ENCODE assay signal across 8 mouse cellular contexts in genomic region chr6:48016090-48016521, GRCm38 (mm10). TPM values are rescaled to one million over a fixed set of nuclear protein-coding genes. Genes with fewer than 3 reads are reported as not detected.
DNase-seq lines count a peak whose midpoint lies in the region; ATAC-seq and TF ChIP-seq lines count a peak whose summit lies in the region.

No protein-coding gene starts in this region.

- no peaks in the 10 kb centered on the region; the same call in 1 of the 2 replicates for H3K36me3 ChIP-seq in embryonic facial prominence, embryonic 11.5 days (replicated peaks; ENCODE audit: control insufficient read depth, insufficient read depth, low read depth, low read length)
- H3K36me3 ChIP-seq in heart, embryonic 10.5 days: 0 out of 2 replicates have a peak, but pooled peaks cover 4% of the 10 kb centered on the region
- H3K36me3 ChIP-seq in liver, embryonic 11.5 days (ENCODE audit: control insufficient read depth, insufficient read depth, low read length): no peaks in the 10 kb centered on the region
- no peaks in the 10 kb centered on the region for H3K36me3 ChIP-seq in myocyte (ENCODE audit: control insufficient read depth, insufficient read depth)
- H3K36me3 ChIP-seq in splenic B cell, adult 2 months (ENCODE audit: control insufficient read depth, insufficient read depth, low read length, poor library complexity, severe bottlenecking): no peaks in the 10 kb centered on the region

- H3K4me1 ChIP-seq in embryonic facial prominence, embryonic 11.5 days (ENCODE audit: control insufficient read depth, insufficient read depth, low read length): no peaks in the 10 kb centered on the region
- H3K4me1 ChIP-seq in heart, embryonic 10.5 days: peaks cover 8% of the 10 kb centered on the region; the same call in 1 of the 2 replicates
- H3K4me1 ChIP-seq in liver, embryonic 11.5 days (replicated peaks; ENCODE audit: control insufficient read depth, insufficient read depth, low read length): peaks cover 6% of the 10 kb centered on the region

- H3K9ac ChIP-seq in embryonic facial prominence, embryonic 11.5 days (replicated peaks; ENCODE audit: low read length): peak overlapping the region; percentile 46
- peak overlapping the region; percentile 51 for H3K9ac ChIP-seq in liver, embryonic 11.5 days (ENCODE audit: low read depth, low read length)

- peak; percentile 95 for ATAC-seq in embryonic facial prominence, embryonic 11.5 days (replicated peaks; ENCODE audit: insufficient number of reproducible peaks, low FRiP score, low TSS enrichment, low read depth)
- peak; percentile 90 for ATAC-seq in liver, embryonic 11.5 days (replicated peaks; ENCODE audit: low FRiP score)

- DNase-seq in CD4-positive helper T cell, adult 2 months (ENCODE audit: low read depth, low spot score): peak; percentile 83
- peak; percentile 75 to 84 for DNase-seq in adrenal gland, postnatal 36 days
- peak; percentile 87 for DNase-seq in embryonic facial prominence, embryonic 11.5 days (ENCODE audit: low spot score)
- peak; percentile 83 for DNase-seq in heart, embryonic 10.5 days (ENCODE audit: low spot score)
- DNase-seq in kidney, adult 8-10 months: peak; percentile 40 to 52
- DNase-seq in liver, embryonic 11.5 days (ENCODE audit: low spot score): peak; percentile 74
- peak; percentile 87 for DNase-seq in splenic B cell, adult 2 months (ENCODE audit: low read depth, low spot score)

- no peak for TF ChIP-seq POLR2A in myocyte (IDR thresholded peaks at IDR 0.05; ENCODE audit: insufficient read length, low read depth)

- H3K27me3 ChIP-seq in embryonic facial prominence, embryonic 11.5 days (ENCODE audit: control insufficient read depth, insufficient read depth, low read length): no peaks in the 10 kb centered on the region
- H3K27me3 ChIP-seq in heart, embryonic 10.5 days (ENCODE audit: insufficient read depth, poor library complexity, severe bottlenecking): peaks cover 100% of the 10 kb centered on the region
- H3K27me3 ChIP-seq in liver, embryonic 11.5 days (replicated peaks; ENCODE audit: control insufficient read depth, insufficient read depth, low read length): no peaks in the 10 kb centered on the region
- no peaks in the 10 kb centered on the region for H3K27me3 ChIP-seq in myocyte (ENCODE audit: control insufficient read depth, insufficient read depth, insufficient read length)
- H3K27me3 ChIP-seq in splenic B cell, adult 2 months (ENCODE audit: control insufficient read depth, insufficient read depth, low read length, poor library complexity, severe bottlenecking): no peaks in the 10 kb centered on the region

- WGBS in embryonic facial prominence, embryonic 11.5 days: under 1% methylated on average over 15 of the region's 24 CpGs
- under 1% methylated on average over 24 of the region's 24 CpGs for WGBS in heart, embryonic 10.5 days
- WGBS in liver, embryonic 11.5 days: under 1% methylated on average over 23 of the region's 24 CpGs

- H3K4me3 ChIP-seq in embryonic facial prominence, embryonic 11.5 days (ENCODE audit: low read depth, low read length): peak overlapping the region; percentile 38
- H3K4me3 ChIP-seq in heart, embryonic 10.5 days: peak overlapping the region; percentile 52
- H3K4me3 ChIP-seq in liver, embryonic 11.5 days (ENCODE audit: low read depth, low read length): peak overlapping the region; percentile 43
- no peak overlapping the region for H3K4me3 ChIP-seq in myocyte

- peak overlapping the region; percentile 60 for H3K4me2 ChIP-seq in embryonic facial prominence, embryonic 11.5 days (ENCODE audit: low read depth, low read length)
- H3K4me2 ChIP-seq in liver, embryonic 11.5 days: peak overlapping the region; percentile 71
- peak overlapping the region; percentile 60 for H3K4me2 ChIP-seq in myocyte (ENCODE audit: low read depth)

- H3K9me3 ChIP-seq in embryonic facial prominence, embryonic 11.5 days (replicated peaks; ENCODE audit: control insufficient read depth, low read length): no peaks in the 10 kb centered on the region
- H3K9me3 ChIP-seq in heart, embryonic 10.5 days: no peaks in the 10 kb centered on the region
- no peaks in the 10 kb centered on the region for H3K9me3 ChIP-seq in liver, embryonic 11.5 days (ENCODE audit: control insufficient read depth, low read length)

- H3K79me2 ChIP-seq in myocyte (ENCODE audit: control insufficient read depth, insufficient read depth): no peaks in the 10 kb centered on the region

- no peak overlapping the region for H3ac ChIP-seq in myocyte (ENCODE audit: control insufficient read depth, insufficient read length)

- 0 out of 2 replicates have a peak overlapping the region, but pooled peaks have one; percentile 4 for H3K27ac ChIP-seq in embryonic facial prominence, embryonic 11.5 days (replicated peaks; ENCODE audit: low read depth, low read length)
- peak overlapping the region; percentile 56; the same call in 1 of the 2 replicates for H3K27ac ChIP-seq in heart, embryonic 10.5 days
- no peak overlapping the region for H3K27ac ChIP-seq in liver, embryonic 11.5 days (ENCODE audit: low read depth, low read length)

TF ChIP-seq in myocyte, 11 proteins besides CTCF, POLR2A, EP300 and RAD21:
- peak in 1 of 3 experiments; percentile 6 for TF ChIP-seq MYOG (IDR thresholded peaks at IDR 0.05; ENCODE audit: control insufficient read depth in 1 of 3, insufficient read depth in 1 of 3, insufficient read length in 2 of 3, low read depth in 2 of 3)
- TF ChIP-seq USF1 (IDR thresholded peaks at IDR 0.05; ENCODE audit: low read depth): no peak

RNA-seq across cellular contexts. Expression of gene Zfp777, which starts 32.6 kb away (rescaled TPM):
- total RNA-seq in adrenal gland, postnatal 36 days (2021): 10 to 100 TPM; 22.6 to 23.1 TPM
- 7.7 and 7.8 TPM in 2 replicates for polyA plus RNA-seq in embryonic facial prominence, embryonic 11.5 days (2014; fragmentation: Nextera tagmentation; extraction: Ambion mirVana)
- polyA plus RNA-seq in heart, embryonic 10.5 days (2016; fragmentation: Nextera tagmentation; extraction: Ambion mirVana): 4.7 and 8.0 TPM in 2 replicates
- polyA plus RNA-seq in liver, embryonic 11.5 days (2014; fragmentation: Nextera tagmentation; extraction: Ambion mirVana): 7.4 and 8.6 TPM in 2 replicates
- polyA plus RNA-seq in myocyte (2012; fragmentation: generic; extraction: Trizol): 22.7 TPM
